Mouse (Mus musculus): ENCODE data around the gene Creb3l1.

The Creb3l1 gene

DNA sequence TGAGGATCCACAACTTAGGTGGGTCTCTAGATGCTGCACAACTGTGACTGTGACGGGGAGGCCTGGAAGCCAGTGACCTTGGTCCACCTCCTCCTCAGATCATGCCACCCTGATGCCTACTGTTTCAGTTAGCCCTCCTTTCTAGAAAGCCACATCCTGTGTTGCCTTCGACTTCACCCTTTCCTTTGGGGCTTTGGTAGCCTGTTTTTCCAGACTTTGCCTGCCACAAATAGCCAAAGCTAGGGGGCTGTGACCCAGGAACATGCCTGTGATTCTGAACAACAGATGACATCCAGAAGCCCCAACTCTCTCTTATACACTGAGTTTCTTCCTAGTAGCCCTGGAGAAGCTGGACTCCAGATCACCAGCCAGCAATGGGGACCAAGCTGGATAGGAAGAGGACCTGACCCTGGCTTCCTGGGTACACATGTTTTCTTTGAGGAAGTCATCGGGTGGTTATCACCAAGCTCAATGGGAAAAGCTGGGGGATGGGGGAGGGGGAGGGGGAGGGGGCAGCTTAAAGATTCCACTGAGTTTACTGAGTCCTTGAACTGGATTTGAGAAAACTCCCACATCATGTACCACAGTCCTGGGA, 59.6 kb downstream of the Creb3l1 start:
- no peak for DNase-seq (ENCODE audit: low read depth, low spot score)

GRCm38 (mm10) chr2:91963443-91963932, 60.8 kb downstream of the Creb3l1 start:
- peak; percentile 75 for DNase-seq (ENCODE audit: low read depth, low spot score)

- DNase-seq (ENCODE audit: low read depth, low spot score): no peak
These were observed 61.4 kb downstream of the Creb3l1 start for GRCm38 (mm10) chr2:91962864-91963401.

DNA sequence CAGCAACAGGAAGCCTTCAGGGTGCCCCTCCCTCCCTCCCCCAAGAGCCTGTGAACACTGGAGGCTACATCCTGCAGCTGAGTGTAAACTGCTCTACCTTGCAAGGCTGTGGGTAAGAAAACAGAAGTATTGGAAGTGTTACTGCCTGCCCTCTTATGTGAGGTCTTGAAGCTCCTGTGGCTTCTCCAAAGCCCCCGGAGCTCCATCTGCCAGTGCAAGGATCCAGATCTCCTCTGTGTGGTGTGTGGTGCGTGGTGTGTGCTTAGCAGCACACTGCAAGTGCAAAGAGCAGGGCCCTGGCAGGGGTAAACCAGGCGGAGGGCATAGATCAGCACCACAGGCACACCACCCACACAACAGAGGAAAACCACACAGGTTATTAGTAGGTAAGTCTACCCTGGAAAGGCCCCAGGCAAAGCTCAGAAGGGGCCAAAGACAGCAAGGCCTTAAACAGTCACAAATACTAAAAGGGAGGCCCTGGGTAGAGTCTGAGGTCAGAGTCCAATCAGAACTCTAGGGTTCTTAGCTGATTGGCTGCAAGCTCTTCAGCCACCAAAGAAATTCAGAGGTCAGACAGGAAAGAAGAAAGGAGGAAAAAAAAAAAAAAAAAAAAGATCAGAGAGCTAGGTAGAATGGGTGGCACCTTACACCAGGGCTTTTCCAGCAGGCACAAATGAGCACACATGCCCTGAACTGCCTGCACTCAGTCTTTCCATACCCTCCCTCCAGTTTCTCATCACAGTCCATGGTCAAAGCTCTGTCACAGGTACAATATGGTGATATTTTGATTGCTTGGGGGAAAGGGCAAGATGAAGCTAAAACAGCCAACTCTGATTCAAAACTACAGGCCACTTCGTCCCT, 62.2 kb downstream of the Creb3l1 start:
- DNase-seq (ENCODE audit: low read depth, low spot score): no peak

- DNase-seq (ENCODE audit: low read depth, low spot score): no peak
These were observed 63.8 kb downstream of the Creb3l1 start for GRCm38 (mm10) chr2:91960459-91960858.

DNA sequence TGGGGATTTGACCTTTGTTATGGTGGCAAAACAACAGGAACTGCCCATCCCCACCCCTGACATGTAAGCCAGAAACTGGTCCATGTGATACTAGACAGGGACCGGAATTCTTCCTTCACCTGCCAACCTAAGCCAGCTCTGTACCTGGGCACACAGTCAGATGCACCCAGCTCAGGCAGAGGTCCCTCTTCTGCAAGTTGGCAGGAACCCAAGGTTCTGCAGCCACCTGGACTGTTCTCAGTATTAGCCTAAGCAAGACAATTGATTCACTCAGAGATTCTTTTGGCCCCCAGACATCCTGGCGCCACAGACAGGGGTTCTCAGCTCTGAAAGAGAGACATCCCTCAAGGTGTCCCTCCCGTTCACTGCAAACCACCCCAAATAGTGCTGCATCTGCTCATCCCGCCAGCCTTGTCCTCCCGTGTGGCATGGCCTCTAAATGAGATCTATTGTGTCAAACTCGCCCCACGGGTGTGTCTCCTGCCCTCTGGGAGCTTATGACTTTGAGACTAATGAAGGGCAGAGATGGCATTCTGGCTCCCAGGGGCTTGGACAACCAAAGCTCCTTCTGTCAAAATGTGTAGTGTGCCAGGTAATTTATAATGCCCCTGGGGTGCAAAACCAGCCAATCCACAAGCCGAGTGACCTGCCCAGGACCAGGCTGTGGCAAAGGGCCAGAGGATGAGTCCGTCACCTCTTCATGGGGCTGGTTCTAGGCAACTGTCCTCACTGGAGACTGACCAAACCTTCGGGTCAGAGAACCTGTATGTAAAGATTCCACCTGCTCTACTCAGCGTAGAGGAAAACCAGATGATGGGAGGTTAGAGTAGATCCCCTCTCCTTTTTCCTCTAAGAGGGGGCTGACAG, 64.5 kb downstream of the Creb3l1 start:
- DNase-seq (ENCODE audit: low read depth, low spot score): no peak

DNA sequence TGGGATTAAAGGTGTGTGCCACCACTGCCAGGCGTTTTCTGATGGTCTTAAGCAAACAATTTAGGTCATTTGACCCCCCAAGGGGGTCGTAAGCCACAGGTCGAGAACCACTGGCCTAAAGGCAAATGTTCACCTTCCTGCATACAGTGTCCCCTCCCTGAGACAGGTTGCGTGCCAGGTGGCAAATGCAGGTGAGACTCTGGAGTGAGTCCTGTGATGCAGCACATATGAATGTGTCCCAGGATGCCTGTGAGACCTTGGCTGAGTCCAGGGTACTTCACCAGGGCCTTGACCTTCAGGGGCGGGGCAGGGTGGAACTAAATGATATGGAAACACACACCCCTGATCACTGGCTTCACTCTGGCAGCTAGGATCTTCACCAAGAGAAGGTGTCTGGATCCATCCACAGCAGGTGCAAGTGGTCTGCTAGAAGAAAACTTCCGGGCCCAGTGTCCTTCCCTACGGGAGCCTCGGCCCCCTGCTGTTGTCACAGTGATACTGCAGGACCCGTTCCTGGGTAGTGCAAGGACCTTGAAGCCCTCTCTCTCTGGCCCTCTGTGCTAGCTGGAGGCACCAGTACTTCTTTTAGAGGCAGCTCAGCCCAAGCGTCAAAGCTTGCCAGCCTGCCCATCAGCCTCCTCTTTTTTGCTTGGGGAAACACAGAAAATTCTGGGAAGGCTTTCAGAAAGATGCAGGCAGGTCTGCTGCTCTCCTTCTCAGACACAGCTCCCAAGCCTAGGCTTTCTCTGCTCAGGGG, 65.4 kb downstream of the Creb3l1 start:
- no peak for DNase-seq (ENCODE audit: low read depth, low spot score)

DNA sequence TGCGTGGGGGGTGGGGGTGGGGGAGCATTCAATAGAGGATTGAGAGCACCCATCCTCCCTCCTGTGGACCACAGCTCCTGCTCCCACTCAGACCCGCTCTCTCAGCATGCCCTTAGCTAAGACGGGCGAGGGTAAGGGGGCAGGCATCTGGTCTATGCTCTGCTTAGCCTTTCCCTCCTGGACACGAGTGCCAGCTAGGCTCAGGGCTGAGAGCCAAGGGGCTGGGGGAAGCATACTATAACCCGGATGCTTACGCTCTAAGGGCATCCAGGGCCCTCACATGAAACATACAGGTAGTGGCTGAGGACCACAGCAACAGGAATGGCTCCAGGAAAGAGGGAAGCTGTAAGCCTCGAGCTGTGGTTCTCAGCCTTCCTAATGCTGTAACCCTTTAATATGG, 66.3 kb downstream of the Creb3l1 start:
- no peak for DNase-seq (ENCODE audit: low read depth, low spot score)

GRCm38 (mm10) chr2:91957096-91957495, 67.2 kb downstream of the Creb3l1 start:
- no peak for DNase-seq (ENCODE audit: low read depth, low spot score)

GRCm38 (mm10) chr2:91955875-91956274, 68.4 kb downstream of the Creb3l1 start:
- DNase-seq (ENCODE audit: low read depth, low spot score): no peak

GRCm38 (mm10) chr2:91955121-91955591, 69.1 kb downstream of the Creb3l1 start:
- DNase-seq (ENCODE audit: low read depth, low spot score): no peak

DNA sequence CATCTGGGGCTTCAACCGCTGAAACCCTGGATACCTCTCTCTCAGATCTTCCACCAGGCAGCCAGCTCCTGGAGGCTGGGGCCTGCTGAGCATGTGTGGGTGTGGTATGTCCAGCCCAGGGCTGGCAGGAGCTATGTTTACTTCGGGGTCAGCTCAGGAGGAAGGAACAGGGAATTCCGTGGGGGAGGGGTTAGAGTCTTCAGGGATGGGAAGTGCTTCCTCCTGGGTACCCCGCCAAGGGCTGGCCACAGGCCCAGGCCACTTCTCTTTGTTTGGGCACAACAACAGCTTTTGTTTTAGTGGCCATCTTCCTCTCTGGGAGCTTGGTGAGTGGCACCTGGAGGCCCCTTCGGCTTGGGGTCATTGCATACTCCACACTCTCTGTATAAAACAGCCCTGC, 70.5 kb downstream of the Creb3l1 start:
- no peak for DNase-seq (ENCODE audit: low read depth, low spot score)

DNA sequence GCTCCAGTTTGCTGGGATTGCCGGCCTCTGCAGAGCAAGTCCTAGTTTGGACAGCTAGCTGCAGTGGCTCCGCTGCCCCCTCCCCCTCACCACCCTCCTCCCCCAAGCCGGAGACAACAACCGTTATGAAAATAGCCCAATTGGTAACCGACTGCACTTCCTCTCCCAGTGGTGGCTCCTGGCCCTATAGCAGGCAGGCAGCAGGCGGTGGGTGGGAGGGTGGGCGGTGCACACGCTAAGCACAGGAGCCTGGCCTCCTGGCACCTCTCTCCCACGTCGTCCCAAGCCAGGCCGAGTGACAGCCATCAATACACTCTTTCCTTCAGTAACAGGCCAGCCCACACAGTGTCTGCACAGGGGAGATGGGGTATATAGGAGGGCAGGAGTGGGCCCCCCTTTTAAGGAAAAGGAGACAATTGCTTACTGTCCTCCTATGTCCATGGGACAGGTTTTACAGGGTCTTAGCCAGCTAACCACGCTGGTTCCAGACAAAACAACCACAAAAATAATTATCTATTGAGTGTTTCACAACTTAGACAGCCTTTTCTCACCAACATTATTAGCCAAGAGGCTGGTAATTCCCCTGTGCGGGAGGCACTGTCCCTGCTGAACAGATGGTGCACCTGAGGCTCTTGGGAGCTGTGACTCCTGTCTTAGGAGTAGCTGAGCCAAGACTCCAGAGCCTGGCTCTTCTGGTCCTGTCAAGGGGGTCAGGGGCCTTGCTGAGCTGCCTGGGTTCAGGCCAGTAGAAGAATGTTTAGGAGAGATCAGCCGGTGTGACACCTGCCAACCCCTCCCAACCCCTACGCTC, 73.8 kb downstream of the Creb3l1 start:
- no peak for DNase-seq (ENCODE audit: low read depth, low spot score)

DNA sequence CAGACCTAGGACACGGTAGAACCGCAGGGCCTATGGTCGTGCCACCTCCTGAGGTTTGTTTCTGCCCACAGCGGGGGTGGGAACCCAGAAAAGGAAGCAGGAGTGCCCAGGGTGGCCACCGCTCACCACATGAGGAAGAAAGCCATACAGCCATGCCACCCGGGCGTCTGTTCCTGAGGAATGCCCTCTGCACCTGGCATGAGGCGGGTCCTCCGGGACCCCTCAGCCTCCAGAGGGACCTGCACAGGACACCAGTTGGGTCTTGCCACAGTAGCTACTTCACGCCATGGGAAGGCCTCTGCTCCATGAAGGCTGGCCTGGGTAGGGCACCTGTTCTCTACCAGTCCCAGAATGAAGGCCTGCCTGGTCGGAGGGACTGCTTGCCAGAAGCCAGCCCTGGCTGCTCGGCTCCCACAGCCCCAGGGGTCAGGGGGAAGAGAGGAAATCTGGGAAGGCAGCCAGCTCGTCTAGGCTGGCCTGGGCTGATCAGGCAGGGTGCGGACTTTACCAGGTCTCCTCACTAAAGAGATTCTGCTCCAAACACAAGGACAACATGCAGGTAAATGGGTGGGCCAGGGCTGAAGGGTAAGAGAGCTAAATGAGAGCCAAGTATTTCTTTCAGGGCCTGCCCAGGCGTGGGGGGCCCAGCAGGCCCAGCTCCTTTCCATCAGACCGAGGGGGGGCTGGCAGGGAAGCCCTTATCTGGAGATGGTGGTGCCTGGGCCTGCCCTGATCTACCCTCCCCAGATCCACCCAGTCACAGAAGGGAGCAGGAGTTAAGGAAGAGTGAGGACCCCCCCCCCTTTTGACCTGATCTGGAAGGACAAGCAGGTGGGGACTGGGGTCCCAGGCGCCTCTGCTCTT, 74.7 kb downstream of the Creb3l1 start:
- no peak for DNase-seq (ENCODE audit: low read depth, low spot score)

DNA sequence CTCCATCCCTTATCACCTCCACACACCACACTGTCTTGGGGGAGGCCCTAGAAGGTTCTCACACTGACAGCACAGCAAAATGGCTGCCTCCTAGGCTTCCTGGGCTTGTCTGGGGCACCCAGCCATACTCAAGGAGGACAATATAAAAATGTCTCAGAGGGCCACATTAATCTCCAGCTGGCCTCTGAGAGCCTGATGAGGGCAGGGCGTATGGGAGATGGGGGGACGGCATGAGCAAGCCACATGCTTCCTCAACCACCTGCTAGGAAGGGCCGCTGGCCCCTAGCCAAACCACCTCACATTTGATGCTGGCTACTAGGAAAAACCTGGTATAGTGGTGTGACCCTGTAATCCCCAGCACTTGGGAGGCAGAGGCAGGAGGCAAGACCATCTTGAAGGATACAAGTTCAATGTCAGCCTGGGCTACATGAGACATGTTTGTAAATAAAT, 75.5 kb downstream of the Creb3l1 start:
- no peak for DNase-seq (ENCODE audit: low read depth, low spot score)

DNA sequence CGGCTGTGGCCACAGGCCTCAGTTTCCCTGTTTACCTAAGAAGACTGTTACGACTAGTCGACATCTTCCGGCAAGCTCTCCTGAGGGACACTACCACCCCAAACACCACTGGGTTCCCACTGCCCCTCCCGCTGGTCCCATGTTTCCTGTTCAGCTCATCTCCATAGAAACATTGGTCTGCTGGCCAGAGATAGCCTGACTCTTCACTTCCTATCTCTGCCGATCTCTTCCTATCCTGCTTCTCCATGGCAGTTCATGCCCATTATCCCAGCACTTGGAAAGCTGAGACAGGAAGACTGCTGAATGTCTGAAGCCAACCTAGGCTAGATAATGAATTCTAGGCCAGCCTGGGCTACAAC, 76.2 kb downstream of the Creb3l1 start:
- DNase-seq (ENCODE audit: low read depth, low spot score): no peak

- no peak for DNase-seq (ENCODE audit: low read depth, low spot score)
These were observed 76.7 kb downstream of the Creb3l1 start for GRCm38 (mm10) chr2:91947397-91948150.

DNA sequence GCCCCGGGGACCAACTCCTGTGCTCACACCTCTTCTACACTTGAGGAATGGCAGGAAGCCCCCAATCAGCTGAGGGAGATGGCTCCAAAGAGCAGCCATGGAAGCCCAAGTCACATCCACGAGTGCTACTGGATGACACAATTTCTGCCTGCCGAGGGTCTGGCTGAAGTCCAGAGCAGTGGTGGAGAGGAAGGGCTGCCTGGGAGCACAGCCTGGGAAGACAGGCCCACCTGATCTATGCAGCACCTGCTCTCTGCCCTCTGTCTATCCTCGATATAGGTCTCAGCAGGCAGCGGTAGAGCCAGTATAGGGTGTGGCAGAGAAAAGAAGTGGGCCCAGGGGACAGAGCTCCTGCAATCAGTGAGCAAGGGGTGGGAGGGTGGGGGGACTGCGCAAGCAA, 77.5 kb downstream of the Creb3l1 start:
- no peak for DNase-seq (ENCODE audit: low read depth, low spot score)

All from retina, adult 2 months (tissue).